Mouse (Mus musculus) liver, postnatal 0 days (tissue): ENCODE measurements around the gene Tmprss13. TPM values are rescaled to one million over a fixed set of nuclear protein-coding genes. Genes with fewer than 3 reads are reported as not detected.

Experiments
- ATAC-seq: fragments of 200-750 bp; cut with Nextera tagmentation; 2 replicates; pipeline ENCODE4 v1.8.0; 2017; ENCODE audit warnings: mild to moderate bottlenecking, moderate library complexity
- DNase-seq: peaks from one replicate; pipeline ENCODE4 v3.0.0-alpha.2; 2016
- H3K27ac ChIP-seq: fragments of 300-500 bp; sonication (generic); 2 replicates; pipeline ENCODE4 v1.5.1; 2014; ENCODE audit warnings: antibody characterized with exemption, moderate library complexity, mild to moderate bottlenecking, low read depth
- H3K27me3 ChIP-seq: fragments of 300-500 bp; sonication (generic); 2 replicates; pipeline ENCODE4 v1.6.1; 2014; ENCODE audit warnings: low read length, control low read depth, mixed read lengths; ENCODE audit not compliant: insufficient read depth
- H3K36me3 ChIP-seq: fragments of 300-500 bp; sonication (generic); replicated peaks from 2 replicates; pipeline ENCODE4 v1.6.1; 2014; ENCODE audit warnings: mild to moderate bottlenecking, control low read depth, low read length, moderate library complexity, mixed read lengths; ENCODE audit not compliant: insufficient read depth
- H3K4me1 ChIP-seq: fragments of 300-500 bp; sonication (generic); 2 replicates; pipeline ENCODE4 v1.6.1; 2014; ENCODE audit warnings: antibody characterized with exemption, mild to moderate bottlenecking, control low read depth; ENCODE audit not compliant: insufficient read depth
- H3K4me2 ChIP-seq: fragments of 300-500 bp; sonication (generic); 2 replicates; pipeline ENCODE4 v1.6.1; 2014; ENCODE audit warnings: low read depth, mild to moderate bottlenecking, low read length, moderate library complexity, mixed read lengths
- H3K4me3 ChIP-seq: fragments of 300-500 bp; sonication (generic); 2 replicates; pipeline ENCODE4 v1.5.1; 2014; ENCODE audit warnings: low read depth, low read length
- H3K9ac ChIP-seq: fragments of 300-500 bp; sonication (generic); replicated peaks from 2 replicates; pipeline ENCODE4 v1.6.1; 2014; ENCODE audit warnings: mild to moderate bottlenecking, moderate library complexity
- H3K9me3 ChIP-seq: fragments of 300-500 bp; sonication (generic); 2 replicates; pipeline ENCODE4 v1.6.1; 2016; ENCODE audit warnings: mild to moderate bottlenecking, control low read depth, low read length, mixed read lengths
- CTCF ChIP-seq: sonication (generic); IDR thresholded peaks from 2 replicates; pipeline ENCODE4 v1.5.1; 2016; ENCODE audit warnings: antibody characterized with exemption, low read depth
- EP300 ChIP-seq: IDR thresholded peaks from 2 replicates; pipeline ENCODE4 v1.6.1; 2016; ENCODE audit warnings: antibody characterized with exemption, low read depth, mild to moderate bottlenecking
- WGBS: fragments of 180-500 bp; shearing (Covaris S2); extraction: QIAGEN DNeasy Blood & Tissue Kit; methylation state at CpG from one replicate; pipeline ENCODE4 v1.1.7; 2014; ENCODE audit not compliant: insufficient replicate concordance; 5-methylcytosine and 5-hydroxymethylcytosine counted together
- polyA plus RNA-seq: library from polyadenylated mRNA; unstranded; fragments of >200 nt; fragmentation: Nextera tagmentation; extraction: Ambion mirVana; gene quantifications from 2 replicates; pipeline ENCODE4 v1.2.1, GENCODE M21; 2015

Gene Tmprss13
- not detected in 2 replicates for polyA plus RNA-seq

- no peak for DNase-seq
- 0 out of 2 replicates have a peak, but pooled peaks cover 13% of the 10 kb centered on the region for H3K27me3 ChIP-seq
These were observed at the start of gene Tmprss13 for GRCm38 (mm10) chr9:45318855-45319254. Gene Tmprss13, plus strand, starts transcription at chr9:45319100.

GRCm38 (mm10) chr9:45272213-45272612 lies 46.7 kb upstream of the Tmprss13 start:
- TF ChIP-seq EP300 (no peak), CTCF (no peak)
- Histone ChIP-seq H3K27ac (peak overlapping the region; percentile 49; the same call in 1 of the 2 replicates), H3K9me3 (no peaks in the 10 kb centered on the region), H3K4me3 (no peak overlapping the region), H3K9ac (no peak overlapping the region), H3K4me1 (peaks cover 49% of the 10 kb centered on the region), H3K36me3 (no peaks in the 10 kb centered on the region), H3K4me2 (no peak overlapping the region), H3K27me3 (peaks cover 14% of the 10 kb centered on the region)
- ATAC-seq (no peak), DNase-seq (no peak)
- 31% methylated on average over 5 of the region's 5 CpGs for WGBS

More at GRCm38 (mm10) chr9:45318855-45319254, at the start of gene Tmprss13:
- Histone ChIP-seq H3K4me3 (no peak within 1 kb of the TSS), H3K9ac (no peak within 1 kb of the TSS), H3K36me3 (no peaks in the 10 kb centered on the region), H3K4me1 (no peaks in the 10 kb centered on the region), H3K9me3 (no peaks in the 10 kb centered on the region), H3K27ac (no peak within 1 kb of the TSS), H3K4me2 (no peak within 1 kb of the TSS)
- no peak for ATAC-seq
- WGBS, result 21% methylated on average over 14 of the region's 14 CpGs
- no peak for TF ChIP-seq CTCF
- TF ChIP-seq EP300, result no peak

GRCm38 (mm10) chr9:45274218-45274617 lies 44.7 kb upstream of the Tmprss13 start:
- Histone ChIP-seq H3K27ac (peak overlapping the region; percentile 75), H3K4me1 (peaks cover 42% of the 10 kb centered on the region), H3K4me3 (no peak overlapping the region), H3K27me3 (peaks cover 7% of the 10 kb centered on the region), H3K9me3 (no peaks in the 10 kb centered on the region), H3K36me3 (no peaks in the 10 kb centered on the region), H3K9ac (no peak overlapping the region), H3K4me2 (no peak overlapping the region; the same call in 1 of the 2 replicates)
- TF ChIP-seq EP300 (peak; percentile 93), CTCF (no peak)
- peak; percentile 91 for ATAC-seq
- DNase-seq, result peak; percentile 59
- WGBS, result 27% methylated on average over 4 of the region's 4 CpGs

- no peak overlapping the region for H3K9ac ChIP-seq
- peak overlapping the region; percentile 75 for H3K27ac ChIP-seq
- ATAC-seq (peak; percentile 70), DNase-seq (no peak)
- 40% methylated on average over 2 of the region's 2 CpGs for WGBS
- H3K27me3 ChIP-seq, result peaks cover 3% of the 10 kb centered on the region; the same call in 1 of the 2 replicates
- no peaks in the 10 kb centered on the region for H3K36me3 ChIP-seq
- peaks cover 40% of the 10 kb centered on the region for H3K4me1 ChIP-seq
- no peak overlapping the region for H3K4me3 ChIP-seq
- TF ChIP-seq EP300 (no peak), CTCF (no peak)
- H3K4me2 ChIP-seq, result no peak overlapping the region
- no peaks in the 10 kb centered on the region for H3K9me3 ChIP-seq
These were observed 44.3 kb upstream of the Tmprss13 start for GRCm38 (mm10) chr9:45274635-45275034.

GRCm38 (mm10) chr9:45280059-45280458 lies 38.8 kb upstream of the Tmprss13 start:
- H3K4me1 ChIP-seq, result peaks cover 19% of the 10 kb centered on the region
- 64% methylated on average over 3 of the region's 3 CpGs for WGBS
- no peak overlapping the region for H3K9ac ChIP-seq
- no peak overlapping the region for H3K4me2 ChIP-seq
- H3K36me3 ChIP-seq, result no peaks in the 10 kb centered on the region
- no peak overlapping the region for H3K4me3 ChIP-seq
- H3K27me3 ChIP-seq, result no peaks in the 10 kb centered on the region
- H3K27ac ChIP-seq, result no peak overlapping the region
- no peaks in the 10 kb centered on the region for H3K9me3 ChIP-seq
- no peak for ATAC-seq
- no peak for DNase-seq
- TF ChIP-seq EP300 (no peak), CTCF (no peak)

- Histone ChIP-seq H3K36me3 (no peaks in the 10 kb centered on the region), H3K4me2 (no peak overlapping the region), H3K4me3 (no peak overlapping the region), H3K9ac (no peak overlapping the region), H3K4me1 (peaks cover 10% of the 10 kb centered on the region), H3K9me3 (no peaks in the 10 kb centered on the region), H3K27ac (no peak overlapping the region), H3K27me3 (no peaks in the 10 kb centered on the region)
- TF ChIP-seq EP300 (no peak), CTCF (no peak)
- DNase-seq (no peak), ATAC-seq (no peak)
- WGBS, result 45% methylated on average over 3 of the region's 3 CpGs
These were observed 38.0 kb upstream of the Tmprss13 start for GRCm38 (mm10) chr9:45280891-45281290.
